Mouse (Mus musculus): Measurements from ENCODE around the gene Ank3. TPM values are rescaled to one million over a fixed set of nuclear protein-coding genes. Genes with fewer than 3 reads are reported as not detected.

Gene Ank3
- total and polyA plus RNA-seq, 3 experiments, result 3.2 to 6.7 TPM; not detected in 1

- no peaks in the 10 kb centered on the region for H3K79me2 ChIP-seq (ENCODE audit: control insufficient read depth, insufficient read depth, low read length, poor library complexity)
- no peak for TF ChIP-seq TBP (IDR thresholded peaks at IDR 0.05; ENCODE audit: low read depth, low read length)
- no peak for TF ChIP-seq ELF1 (IDR thresholded peaks at IDR 0.05; ENCODE audit: low read depth, low read length)
- TF ChIP-seq RCOR1 (IDR thresholded peaks at IDR 0.05; ENCODE audit: low read depth, low read length), result no peak
- TF ChIP-seq NRF1 (IDR thresholded peaks at IDR 0.05; ENCODE audit: insufficient read depth, low read depth, low read length, poor library complexity, severe bottlenecking), result no peak
- no peak for TF ChIP-seq USF2 (IDR thresholded peaks at IDR 0.05; ENCODE audit: borderline replicate concordance in 1 of 2, insufficient read depth in 1 of 2, low read depth in 1 of 2, low read length in 2 of 2)
- no peak for TF ChIP-seq CHD1 (IDR thresholded peaks at IDR 0.05; ENCODE audit: low read depth, low read length)
- TF ChIP-seq POLR2AphosphoS5 (IDR thresholded peaks at IDR 0.05; ENCODE audit: borderline replicate concordance, low read depth, low read length), result no peak
- no peak for TF ChIP-seq USF1 (IDR thresholded peaks at IDR 0.05; ENCODE audit: low read depth, low read length)
- H3K4me3 ChIP-seq (ENCODE audit: control insufficient read depth in 1 of 2, insufficient read depth in 1 of 2, low read depth in 2 of 2, low read length in 2 of 2), result no peak overlapping the region
- H3K27ac ChIP-seq (ENCODE audit: control insufficient read depth, low read depth, low read length), result no peak overlapping the region
- no peaks in the 10 kb centered on the region for H3K9me3 ChIP-seq (replicated peaks; ENCODE audit: insufficient read depth, low read length)
- H3K27me3 ChIP-seq (ENCODE audit: control insufficient read depth in 1 of 2, insufficient read depth in 2 of 2, low read length in 2 of 2), result no peaks in the 10 kb centered on the region
- H3K9ac ChIP-seq (ENCODE audit: control insufficient read depth, low read depth, low read length, poor library complexity, severe bottlenecking), result no peak overlapping the region
- no peak for DNase-seq (ENCODE audit: low read depth, low spot score)
- no peaks in the 10 kb centered on the region for H3K4me1 ChIP-seq (ENCODE audit: control insufficient read depth in 1 of 2, insufficient read depth in 2 of 2, low read length in 2 of 2)
- no peaks in the 10 kb centered on the region for H3K36me3 ChIP-seq (ENCODE audit: control insufficient read depth in 1 of 2, insufficient read depth in 2 of 2, low read length in 2 of 2)
These were observed 662.1 kb downstream of the Ank3 start for GRCm38 (mm10) chr10:70060689-70061081.

DNA sequence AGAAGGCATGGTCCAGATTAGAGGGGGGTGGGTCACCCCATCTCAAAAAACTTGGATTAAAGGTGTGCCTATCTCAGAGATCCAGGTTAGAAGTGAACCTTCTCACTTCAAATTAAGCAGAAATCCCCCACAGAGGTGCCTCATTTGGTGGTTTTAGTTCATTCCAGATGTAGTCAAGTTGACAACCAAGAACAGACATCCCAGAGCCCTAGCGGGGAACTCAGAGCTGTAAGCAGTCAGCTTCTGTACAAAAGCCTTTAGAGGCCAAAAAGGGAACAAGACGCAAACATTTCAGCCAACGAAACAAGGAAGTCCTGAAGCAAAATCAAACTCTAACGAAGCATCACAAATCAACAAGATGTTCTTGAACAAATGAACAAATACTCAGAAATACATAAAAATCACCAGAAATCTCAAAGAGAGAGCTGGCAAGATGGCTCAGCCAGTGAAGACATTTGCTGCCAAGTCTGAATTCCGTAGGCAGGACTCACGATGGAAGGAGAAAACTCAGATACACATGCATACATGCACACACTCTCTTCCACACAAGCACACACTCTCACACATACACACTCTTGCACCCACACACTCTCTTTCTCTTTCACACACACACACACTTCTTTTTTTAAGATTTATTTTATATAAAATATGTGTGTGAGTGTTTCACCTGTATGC is 665.4 kb downstream of the Ank3 start:
- Histone ChIP-seq H3K27ac (ENCODE audit: control insufficient read depth, low read depth, low read length) (no peak overlapping the region), H3K4me1 (ENCODE audit: control insufficient read depth in 1 of 2, insufficient read depth in 2 of 2, low read length in 2 of 2) (no peaks in the 10 kb centered on the region), H3K36me3 (ENCODE audit: control insufficient read depth in 1 of 2, insufficient read depth in 2 of 2, low read length in 2 of 2) (no peaks in the 10 kb centered on the region), H3K9me3 (replicated peaks; ENCODE audit: insufficient read depth, low read length) (no peaks in the 10 kb centered on the region), H3K9ac (ENCODE audit: control insufficient read depth, low read depth, low read length, poor library complexity, severe bottlenecking) (no peak overlapping the region), H3K4me3 (ENCODE audit: control insufficient read depth in 1 of 2, insufficient read depth in 1 of 2, low read depth in 2 of 2, low read length in 2 of 2) (no peak overlapping the region), H3K79me2 (ENCODE audit: control insufficient read depth, insufficient read depth, low read length, poor library complexity) (no peaks in the 10 kb centered on the region), H3K27me3 (ENCODE audit: control insufficient read depth in 1 of 2, insufficient read depth in 2 of 2, low read length in 2 of 2) (no peaks in the 10 kb centered on the region)
- TF ChIP-seq MYB (IDR thresholded peaks at IDR 0.05; ENCODE audit: low read depth, low read length), result no peak
- TF ChIP-seq CHD1 (IDR thresholded peaks at IDR 0.05; ENCODE audit: low read depth, low read length), result no peak
- no peak for TF ChIP-seq MYC (IDR thresholded peaks at IDR 0.05; ENCODE audit: low read depth, low read length)
- no peak for TF ChIP-seq HCFC1 (IDR thresholded peaks at IDR 0.05; ENCODE audit: low read depth, low read length)
- no peak for TF ChIP-seq ZC3H11A (IDR thresholded peaks at IDR 0.05; ENCODE audit: low read depth, low read length)
- TF ChIP-seq CHD2 (IDR thresholded peaks at IDR 0.05; ENCODE audit: low read length), result no peak
- no peak for TF ChIP-seq ELF1 (IDR thresholded peaks at IDR 0.05; ENCODE audit: low read depth, low read length)
- no peak for TF ChIP-seq TAL1 (IDR thresholded peaks at IDR 0.05; ENCODE audit: low read length)
- no peak for TF ChIP-seq ETS1 (IDR thresholded peaks at IDR 0.05; ENCODE audit: low read depth, low read length)
- TF ChIP-seq RCOR1 (IDR thresholded peaks at IDR 0.05; ENCODE audit: low read depth, low read length), result no peak
- no peak for TF ChIP-seq GABPA (IDR thresholded peaks at IDR 0.05; ENCODE audit: low read depth, low read length)
- no peak for TF ChIP-seq ZKSCAN1 (IDR thresholded peaks at IDR 0.05; ENCODE audit: low read depth, low read length)
- no peak for TF ChIP-seq BHLHE40 (IDR thresholded peaks at IDR 0.05; ENCODE audit: borderline replicate concordance, low read depth, low read length)
- no peak for TF ChIP-seq ZNF384 (IDR thresholded peaks at IDR 0.05; ENCODE audit: low read depth, low read length)
- TF ChIP-seq MXI1 (IDR thresholded peaks at IDR 0.05; ENCODE audit: low read depth, low read length), result no peak
- TF ChIP-seq MAFK (IDR thresholded peaks at IDR 0.05; ENCODE audit: borderline replicate concordance, low read depth, low read length), result no peak
- no peak for TF ChIP-seq MAX (IDR thresholded peaks at IDR 0.05; ENCODE audit: low read length)
- TF ChIP-seq RAD21 (IDR thresholded peaks at IDR 0.05; ENCODE audit: low read depth, low read length), result no peak
- no peak for TF ChIP-seq TCF12 (IDR thresholded peaks at IDR 0.05; ENCODE audit: low read depth, low read length)
- no peak for DNase-seq (ENCODE audit: low read depth, low spot score)

Measured in MEL (cell line).